13 mouse cellular contexts compared by ENCODE assay signal in genomic region chr2:168866436-168866835, GRCm38 (mm10).
"Had no signal": no experiment of that assay in that cellular context is flagged by ENCODE, and none has a peak within 500 bp of the region (broad histone marks: within the 10 kb centered on the region; RNA-seq: fewer than 3 reads in every experiment).

No protein-coding gene starts in this region.

- H3K27me3 ChIP-seq: kidney, embryonic 15.5 days; limb, embryonic 15.5 days; liver, embryonic 15.5 days; neural tube, embryonic 13.5 days; stomach, embryonic 15.5 days had no signal

- H3K4me3 ChIP-seq: kidney, embryonic 15.5 days; left cerebral cortex, adult 2 months; limb, embryonic 15.5 days; liver, embryonic 15.5 days; neural tube, embryonic 13.5 days; stomach, embryonic 15.5 days had no signal

- H3K9me3 ChIP-seq: kidney, embryonic 15.5 days; limb, embryonic 15.5 days; liver, embryonic 15.5 days; neural tube, embryonic 13.5 days; stomach, embryonic 15.5 days had no signal

- DNase-seq: kidney, postnatal 14 days; lung, embryonic 14.5 days; lung, postnatal 10 days; lung, postnatal 4 days; retina, postnatal 1 day; thymus, postnatal 4 days had no signal

- H3K4me1 ChIP-seq: limb, embryonic 15.5 days; liver, embryonic 15.5 days; neural tube, embryonic 13.5 days; stomach, embryonic 15.5 days had no signal

- H3K36me3 ChIP-seq: kidney, embryonic 15.5 days; limb, embryonic 15.5 days; liver, embryonic 15.5 days; neural tube, embryonic 13.5 days; stomach, embryonic 15.5 days had no signal

- H3K27ac ChIP-seq: kidney, embryonic 15.5 days; left cerebral cortex, adult 2 months; limb, embryonic 15.5 days; liver, embryonic 15.5 days; neural tube, embryonic 13.5 days; stomach, embryonic 15.5 days had no signal

- ATAC-seq: midbrain, embryonic 16.5 days had no signal
